Mouse (Mus musculus): ENCODE measurements around the gene Tex37.

DNA sequence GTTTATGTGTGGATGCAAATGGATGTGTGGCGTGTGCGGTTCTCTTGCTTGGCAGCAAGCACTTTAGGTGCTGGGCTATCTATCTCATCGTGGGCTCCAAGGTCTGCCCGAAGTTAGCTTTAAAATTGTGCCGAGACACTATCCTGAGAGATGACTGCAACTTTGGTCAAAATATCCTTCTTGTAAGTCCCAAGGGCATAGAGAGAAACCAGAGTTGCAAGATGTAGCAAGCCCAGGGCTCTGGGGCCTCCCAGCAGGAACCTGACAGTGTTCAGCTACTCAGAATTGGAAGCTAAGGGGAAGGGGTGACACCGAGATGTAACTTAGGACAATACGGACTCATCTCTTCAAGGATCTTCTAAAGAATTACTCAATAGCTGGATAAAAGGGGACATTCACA lies 9.2 kb downstream of the Tex37 start:
- TF ChIP-seq POLR2A (IDR thresholded peaks at IDR 0.05; ENCODE audit: borderline replicate concordance, low read depth, low read length): no peak
- no peak for TF ChIP-seq CTCF (IDR thresholded peaks at IDR 0.05; ENCODE audit: low read depth, low read length)

All from bone marrow macrophage, adult 2 months (primary cell).